Mouse (Mus musculus): ENCODE results near the gene Zdhhc24. TPM values are rescaled to one million over a fixed set of nuclear protein-coding genes. Genes with fewer than 3 reads are reported as not detected.

Zdhhc24 gene
- 25.0 and 35.6 TPM in 2 replicates for polyA plus RNA-seq (2012; rRNA removed)

GRCm38 (mm10) chr19:4878405-4879323 lies at the start of gene Zdhhc24:
TSS of gene Zdhhc24 (plus strand) at chr19:4878668.
- H3K27me3 ChIP-seq (ENCODE audit: control insufficient read depth, insufficient read depth, low read length), result no peaks in the 10 kb centered on the region
- WGBS, result 1% methylated on average over 52 of the region's 52 CpGs
- peak within 1 kb of the TSS; percentile 14; the same call in 1 of the 2 replicates for H3K27ac ChIP-seq (ENCODE audit: insufficient read depth, low read length)
- H3K4me1 ChIP-seq (ENCODE audit: control insufficient read depth, insufficient read depth, insufficient read length), result peaks cover 4% of the 10 kb centered on the region; the same call in 1 of the 2 replicates
- peak within 1 kb of the TSS; percentile 94 for H3K4me3 ChIP-seq (ENCODE audit: extremely low read depth, insufficient read depth, insufficient read length)
- DNase-seq (ENCODE audit: low read depth in 1 of 2, low spot score in 2 of 2), result peak; percentile 88 to 95
- no peaks in the 10 kb centered on the region for H3K36me3 ChIP-seq (ENCODE audit: control insufficient read depth, insufficient read depth, low read length)
- no peak for TF ChIP-seq CTCF (IDR thresholded peaks at IDR 0.05; ENCODE audit: extremely low read depth, insufficient read depth, insufficient read length, insufficient replicate concordance)
- TF ChIP-seq POLR2A (IDR thresholded peaks at IDR 0.05; ENCODE audit: low read depth, low read length), result peak; percentile 43

- Histone ChIP-seq H3K36me3 (ENCODE audit: control insufficient read depth, insufficient read depth, low read length) (0 out of 2 replicates have a peak, but pooled peaks cover 3% of the 10 kb centered on the region), H3K4me3 (ENCODE audit: extremely low read depth, insufficient read depth, insufficient read length) (no peak overlapping the region), H3K27ac (ENCODE audit: insufficient read depth, low read length) (no peak overlapping the region), H3K27me3 (ENCODE audit: control insufficient read depth, insufficient read depth, low read length) (no peaks in the 10 kb centered on the region), H3K4me1 (ENCODE audit: control insufficient read depth, insufficient read depth, insufficient read length) (no peaks in the 10 kb centered on the region)
- no peak for TF ChIP-seq CTCF (IDR thresholded peaks at IDR 0.05; ENCODE audit: extremely low read depth, insufficient read depth, insufficient read length, insufficient replicate concordance)
- no peak for TF ChIP-seq POLR2A (IDR thresholded peaks at IDR 0.05; ENCODE audit: low read depth, low read length)
- 93% methylated on average over 7 of the region's 7 CpGs for WGBS
- no peak for DNase-seq (ENCODE audit: low read depth in 1 of 2, low spot score in 2 of 2)
Observed at GRCm38 (mm10) chr19:4829156-4829555, 49.3 kb upstream of the Zdhhc24 start.

- 92% methylated on average over 8 of the region's 8 CpGs for WGBS
- Histone ChIP-seq H3K27me3 (ENCODE audit: control insufficient read depth, insufficient read depth, low read length) (no peaks in the 10 kb centered on the region), H3K36me3 (ENCODE audit: control insufficient read depth, insufficient read depth, low read length) (0 out of 2 replicates have a peak, but pooled peaks cover 2% of the 10 kb centered on the region), H3K4me3 (ENCODE audit: extremely low read depth, insufficient read depth, insufficient read length) (no peak overlapping the region), H3K27ac (ENCODE audit: insufficient read depth, low read length) (no peak overlapping the region), H3K4me1 (ENCODE audit: control insufficient read depth, insufficient read depth, insufficient read length) (peaks cover 3% of the 10 kb centered on the region; the same call in 1 of the 2 replicates)
- no peak for TF ChIP-seq POLR2A (IDR thresholded peaks at IDR 0.05; ENCODE audit: low read depth, low read length)
- no peak for TF ChIP-seq CTCF (IDR thresholded peaks at IDR 0.05; ENCODE audit: extremely low read depth, insufficient read depth, insufficient read length, insufficient replicate concordance)
- DNase-seq (ENCODE audit: low read depth in 1 of 2, low spot score in 2 of 2), result no peak
Observed at GRCm38 (mm10) chr19:4833977-4834376, 44.5 kb upstream of the Zdhhc24 start.

GRCm38 (mm10) chr19:4836096-4836495 lies 42.4 kb upstream of the Zdhhc24 start:
- H3K4me3 ChIP-seq (ENCODE audit: extremely low read depth, insufficient read depth, insufficient read length), result no peak overlapping the region
- H3K4me1 ChIP-seq (ENCODE audit: control insufficient read depth, insufficient read depth, insufficient read length), result peaks cover 3% of the 10 kb centered on the region; the same call in 1 of the 2 replicates
- DNase-seq (ENCODE audit: low read depth in 1 of 2, low spot score in 2 of 2), result no peak
- 88% methylated on average over 2 of the region's 2 CpGs for WGBS
- H3K27ac ChIP-seq (ENCODE audit: insufficient read depth, low read length), result no peak overlapping the region
- H3K36me3 ChIP-seq (ENCODE audit: control insufficient read depth, insufficient read depth, low read length), result no peaks in the 10 kb centered on the region
- no peak for TF ChIP-seq POLR2A (IDR thresholded peaks at IDR 0.05; ENCODE audit: low read depth, low read length)
- TF ChIP-seq CTCF (IDR thresholded peaks at IDR 0.05; ENCODE audit: extremely low read depth, insufficient read depth, insufficient read length, insufficient replicate concordance), result no peak
- H3K27me3 ChIP-seq (ENCODE audit: control insufficient read depth, insufficient read depth, low read length), result no peaks in the 10 kb centered on the region

GRCm38 (mm10) chr19:4837049-4837448 lies 41.4 kb upstream of the Zdhhc24 start:
- no peak overlapping the region for H3K4me3 ChIP-seq (ENCODE audit: extremely low read depth, insufficient read depth, insufficient read length)
- no peaks in the 10 kb centered on the region for H3K36me3 ChIP-seq (ENCODE audit: control insufficient read depth, insufficient read depth, low read length)
- TF ChIP-seq CTCF (IDR thresholded peaks at IDR 0.05; ENCODE audit: extremely low read depth, insufficient read depth, insufficient read length, insufficient replicate concordance), result no peak
- no peak for TF ChIP-seq POLR2A (IDR thresholded peaks at IDR 0.05; ENCODE audit: low read depth, low read length)
- H3K27me3 ChIP-seq (ENCODE audit: control insufficient read depth, insufficient read depth, low read length), result no peaks in the 10 kb centered on the region
- no peak overlapping the region for H3K27ac ChIP-seq (ENCODE audit: insufficient read depth, low read length)
- no peak for DNase-seq (ENCODE audit: low read depth in 1 of 2, low spot score in 2 of 2)
- H3K4me1 ChIP-seq (ENCODE audit: control insufficient read depth, insufficient read depth, insufficient read length), result peaks cover 3% of the 10 kb centered on the region; the same call in 1 of the 2 replicates
- WGBS, result 95% methylated on average over 6 of the region's 6 CpGs

GRCm38 (mm10) chr19:4838526-4839140 lies 39.8 kb upstream of the Zdhhc24 start:
- Histone ChIP-seq H3K4me3 (ENCODE audit: extremely low read depth, insufficient read depth, insufficient read length) (peak overlapping the region; percentile 68), H3K27me3 (ENCODE audit: control insufficient read depth, insufficient read depth, low read length) (no peaks in the 10 kb centered on the region), H3K27ac (ENCODE audit: insufficient read depth, low read length) (no peak overlapping the region), H3K4me1 (ENCODE audit: control insufficient read depth, insufficient read depth, insufficient read length) (peaks cover 3% of the 10 kb centered on the region; the same call in 1 of the 2 replicates), H3K36me3 (ENCODE audit: control insufficient read depth, insufficient read depth, low read length) (no peaks in the 10 kb centered on the region)
- TF ChIP-seq CTCF (IDR thresholded peaks at IDR 0.05; ENCODE audit: extremely low read depth, insufficient read depth, insufficient read length, insufficient replicate concordance) (no peak), POLR2A (IDR thresholded peaks at IDR 0.05; ENCODE audit: low read depth, low read length) (no peak)
- DNase-seq (ENCODE audit: low read depth in 1 of 2, low spot score in 2 of 2), result no peak
- 30% methylated on average over 10 of the region's 10 CpGs for WGBS
